Mouse (Mus musculus) G1E-ER4 (cell line): ENCODE measurements around the gene Srebf1. TPM values are rescaled to one million over a fixed set of nuclear protein-coding genes. Genes with fewer than 3 reads are reported as not detected.

ENCODE experiments used
- GATA1 ChIP-seq: IDR thresholded peaks from one replicate; pipeline ENCODE4 v1.8.0; 2012; ENCODE audit warnings: low read length, inconsistent platforms
- polyA plus RNA-seq: library from polyadenylated mRNA; stranded (reverse); fragments of >175 nt; gene quantifications from 2 replicates; pipeline ENCODE4 v1.2.3, GENCODE M21; 2012

Gene Srebf1
- polyA plus RNA-seq, 1 experiment: 421 TPM

DNA sequence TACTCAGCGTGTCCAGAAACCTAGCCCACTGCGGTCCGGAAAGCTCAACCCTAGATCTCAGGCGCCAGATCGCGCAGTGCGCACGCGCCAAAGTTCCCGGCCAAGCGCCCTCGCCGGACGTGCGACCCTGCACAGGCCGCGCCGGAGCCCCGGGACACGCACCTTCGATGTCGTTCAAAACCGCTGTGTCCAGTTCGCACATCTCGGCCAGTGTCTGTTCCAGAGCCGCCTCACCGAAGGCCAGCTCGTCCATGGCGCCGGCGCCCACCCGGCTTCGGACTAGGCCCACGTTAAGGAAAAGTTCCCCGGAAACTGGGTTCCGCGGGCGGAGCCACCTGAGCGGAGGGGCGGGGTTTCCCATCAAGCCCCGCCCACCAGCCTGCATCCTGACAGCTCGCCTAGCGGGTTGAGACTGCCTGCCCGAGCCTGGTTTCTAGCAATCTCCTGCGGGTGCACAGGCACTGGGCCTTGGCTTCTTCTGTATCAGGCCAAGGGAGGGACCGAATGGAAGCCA, 2.0 kb downstream of the Srebf1 start:
- TF ChIP-seq GATA1: no peak

DNA sequence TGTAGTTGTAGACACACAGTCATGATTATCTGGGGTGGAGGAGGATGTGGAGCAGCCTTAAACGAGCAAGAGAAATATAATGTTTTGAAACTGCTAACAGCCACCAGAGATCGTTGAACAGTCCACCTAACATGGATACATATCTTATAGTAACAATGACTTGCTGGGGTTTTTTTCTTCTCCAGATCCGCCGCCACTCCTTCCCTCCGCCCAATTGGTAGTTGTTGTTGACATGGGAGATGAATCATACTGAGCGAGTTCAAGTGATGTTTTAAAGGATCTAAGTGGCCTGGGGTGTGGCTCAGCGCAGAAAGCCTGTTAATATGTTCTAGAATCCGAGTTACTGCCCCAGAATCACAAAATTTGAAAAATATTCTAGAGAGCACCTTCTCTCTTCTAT, 2.8 kb downstream of the Srebf1 start:
- no peak for TF ChIP-seq GATA1

DNA sequence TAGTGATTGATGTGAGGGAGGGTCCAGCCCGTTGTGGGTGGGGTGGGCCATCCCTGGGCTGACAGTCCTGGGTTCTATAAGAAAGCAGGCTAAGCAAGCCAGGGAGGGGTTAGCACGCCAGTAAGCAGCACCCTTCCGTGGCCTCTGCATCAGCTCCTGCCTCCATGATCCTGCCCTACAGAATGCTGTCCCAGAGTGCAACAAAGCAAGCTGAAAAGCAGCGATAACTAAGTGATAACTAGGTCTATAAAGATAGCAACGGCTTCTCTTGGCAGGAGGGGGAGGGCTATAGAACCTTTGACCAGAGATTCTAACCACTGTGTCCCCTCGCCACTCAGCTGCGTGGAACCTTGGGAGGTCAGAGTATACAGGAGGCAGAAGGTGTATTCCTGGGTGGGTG, 4.9 kb downstream of the Srebf1 start:
- TF ChIP-seq GATA1: no peak

DNA sequence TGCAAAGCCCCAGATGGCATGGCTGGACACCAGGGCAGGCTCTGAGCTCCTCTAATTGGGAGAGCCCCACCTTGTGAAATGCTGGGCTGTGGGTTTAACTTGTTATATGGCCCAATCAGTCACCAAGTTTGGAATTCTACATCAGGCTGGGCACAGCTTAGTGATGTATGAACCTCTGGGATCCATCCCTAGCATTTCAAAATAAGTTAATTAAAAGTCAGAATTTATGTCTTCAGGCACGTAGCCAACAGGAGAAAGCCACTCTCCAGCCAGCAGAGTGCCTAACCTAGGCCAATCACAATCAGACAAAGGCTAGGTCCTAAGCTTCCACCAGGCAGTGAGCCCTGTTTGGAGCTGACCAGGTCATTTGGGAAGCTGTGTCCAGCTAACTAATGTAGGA, 5.7 kb downstream of the Srebf1 start:
- TF ChIP-seq GATA1: no peak

DNA sequence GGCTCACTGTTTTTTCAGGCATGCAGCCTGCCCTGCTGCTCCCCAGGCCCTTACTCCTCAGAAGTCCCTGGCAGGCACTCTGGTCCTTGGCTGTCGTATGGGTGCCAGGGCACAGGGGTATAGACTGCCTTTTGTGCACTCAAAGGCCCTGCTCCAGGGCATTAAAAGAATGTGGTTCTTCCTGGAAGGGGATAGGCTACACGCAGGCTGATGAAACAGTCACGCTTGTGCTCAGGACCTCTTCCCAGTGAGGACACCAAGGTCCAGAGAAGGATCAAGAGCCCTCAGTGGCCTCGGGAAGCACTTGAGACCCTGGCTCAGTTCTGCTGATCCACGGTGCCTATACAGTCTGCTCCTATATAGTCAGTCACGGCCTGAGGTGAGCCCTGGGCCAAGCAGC, 9.1 kb downstream of the Srebf1 start:
- TF ChIP-seq GATA1: no peak

DNA sequence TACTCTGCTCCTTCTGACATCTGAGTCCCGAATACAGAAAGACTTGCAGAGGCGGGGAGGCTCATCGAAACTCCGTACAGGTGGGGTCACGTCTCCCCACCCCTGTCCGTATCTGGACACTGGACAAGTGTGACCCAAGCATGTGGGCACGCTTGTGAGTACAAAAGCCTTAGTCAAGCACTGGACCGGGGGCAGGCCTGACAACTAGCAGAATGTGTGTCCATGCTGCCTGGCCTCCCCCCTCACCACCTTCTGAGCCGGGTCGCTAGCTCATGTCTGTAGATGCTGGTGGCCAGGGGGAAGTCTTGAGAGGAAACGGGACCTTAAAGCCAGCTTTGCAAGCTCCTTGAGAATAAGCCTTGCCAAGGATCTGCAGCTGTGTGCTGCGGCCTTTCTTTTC, 10.6 kb downstream of the Srebf1 start:
- no peak for TF ChIP-seq GATA1

DNA sequence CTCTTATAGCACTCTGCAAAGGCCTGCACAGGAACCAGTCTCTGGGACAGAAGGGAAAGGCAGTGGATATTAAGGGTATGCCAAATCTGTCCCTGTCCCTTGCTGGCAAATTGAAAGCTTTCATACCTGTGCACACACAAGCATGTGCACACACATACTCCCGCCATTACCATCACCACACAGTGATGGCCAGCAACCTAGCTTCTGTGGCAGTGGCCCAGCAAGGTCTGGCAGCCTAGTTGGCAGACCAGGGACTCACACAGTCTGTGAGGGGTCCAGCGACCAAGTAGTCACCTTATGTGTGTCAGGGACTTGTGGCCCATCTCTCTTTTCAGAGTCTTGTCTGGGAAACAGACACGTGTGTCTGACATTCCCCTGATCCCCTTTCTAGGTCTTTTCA, 11.2 kb downstream of the Srebf1 start:
- no peak for TF ChIP-seq GATA1

DNA sequence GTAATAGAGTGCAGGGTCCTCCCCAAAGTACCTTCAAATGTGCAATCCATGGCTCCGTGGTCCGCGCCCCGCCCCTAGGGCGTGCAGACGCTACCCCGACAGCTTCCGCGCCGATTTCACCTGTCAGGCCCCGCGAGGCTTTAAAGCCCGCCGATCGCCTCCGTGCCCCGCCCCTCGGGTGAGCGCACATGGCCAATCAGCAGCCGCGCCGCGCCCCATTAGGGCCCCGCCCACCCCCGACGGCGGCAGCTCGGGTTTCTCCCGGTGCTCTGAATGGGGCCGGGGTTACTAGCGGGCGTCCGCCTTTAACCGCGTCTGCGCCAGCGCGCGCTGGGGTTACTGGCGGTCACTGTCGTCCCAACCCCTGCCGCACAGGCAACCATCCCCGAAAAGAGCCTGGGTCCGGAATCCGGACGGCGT, 12.1 kb downstream of the Srebf1 start:
- TF ChIP-seq GATA1: no peak

DNA sequence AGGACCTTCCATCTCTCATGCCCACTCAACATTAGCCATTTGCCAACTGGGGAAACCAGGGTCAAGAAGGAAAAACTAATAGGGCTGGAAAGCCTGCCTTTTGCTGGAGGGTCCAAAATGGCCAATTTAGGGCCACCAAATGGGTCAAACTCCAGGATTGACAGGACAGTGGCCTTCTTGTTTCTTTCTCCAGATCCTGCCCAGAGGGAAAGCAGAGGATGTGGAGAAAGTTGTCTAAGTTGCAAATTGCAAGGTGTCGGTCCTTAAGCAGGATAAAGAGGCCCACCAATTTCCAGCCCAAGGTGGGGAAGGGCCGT, 12.5 kb downstream of the Srebf1 start:
- no peak for TF ChIP-seq GATA1

DNA sequence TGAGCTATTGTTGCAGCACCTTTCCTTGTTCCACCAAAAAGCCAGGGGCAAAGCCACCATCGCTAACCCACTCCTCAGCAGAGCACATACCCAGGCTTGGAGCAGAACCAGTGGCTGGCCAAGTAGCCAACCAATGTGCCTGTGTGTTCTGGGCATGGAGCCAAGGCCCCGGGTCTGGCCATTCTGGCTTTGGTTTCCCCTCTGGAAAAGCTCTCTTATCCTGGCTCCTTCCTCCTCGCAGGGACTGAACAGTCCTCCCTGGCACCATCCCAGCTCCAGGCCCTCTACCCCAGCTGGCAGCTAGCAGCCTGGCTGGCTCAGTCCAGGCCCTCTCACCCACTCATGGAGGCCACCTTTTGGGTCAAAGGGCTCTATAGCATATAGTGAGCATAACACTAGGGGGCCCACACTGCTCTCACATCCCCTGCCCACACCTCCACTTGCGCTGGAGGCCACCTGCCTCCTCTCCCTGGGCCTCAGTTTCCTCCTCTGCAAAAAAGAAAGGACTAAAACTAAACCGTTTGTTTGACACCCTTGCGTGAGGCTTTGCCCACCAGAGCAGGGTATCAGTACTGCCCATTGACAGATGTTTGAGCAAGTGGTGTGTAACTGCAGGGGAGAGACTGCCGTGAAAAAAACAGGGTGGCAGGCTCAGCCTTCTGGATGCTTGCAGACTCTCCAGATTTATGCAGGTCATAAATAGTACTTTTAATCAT, 13.0 kb downstream of the Srebf1 start:
- no peak for TF ChIP-seq GATA1

DNA sequence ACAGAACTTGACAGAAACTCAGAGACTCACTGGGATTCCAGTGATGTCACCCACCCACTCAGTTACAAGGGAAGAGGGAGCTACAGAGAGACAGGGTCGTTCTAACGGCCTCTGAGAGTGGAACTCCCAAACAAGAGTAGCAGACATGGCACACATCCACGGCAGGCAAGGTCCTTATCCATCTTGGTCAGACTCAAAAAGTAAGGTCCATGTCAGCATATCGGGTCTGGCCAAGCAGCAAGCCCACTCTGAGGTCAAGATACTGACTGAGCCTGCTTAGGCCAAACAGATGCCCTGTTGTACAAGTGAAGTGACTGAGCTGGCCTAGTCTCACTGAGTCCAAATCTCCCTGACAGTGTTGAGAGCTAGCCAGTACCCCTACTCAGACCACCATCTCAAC, 13.7 kb downstream of the Srebf1 start:
- TF ChIP-seq GATA1: no peak

DNA sequence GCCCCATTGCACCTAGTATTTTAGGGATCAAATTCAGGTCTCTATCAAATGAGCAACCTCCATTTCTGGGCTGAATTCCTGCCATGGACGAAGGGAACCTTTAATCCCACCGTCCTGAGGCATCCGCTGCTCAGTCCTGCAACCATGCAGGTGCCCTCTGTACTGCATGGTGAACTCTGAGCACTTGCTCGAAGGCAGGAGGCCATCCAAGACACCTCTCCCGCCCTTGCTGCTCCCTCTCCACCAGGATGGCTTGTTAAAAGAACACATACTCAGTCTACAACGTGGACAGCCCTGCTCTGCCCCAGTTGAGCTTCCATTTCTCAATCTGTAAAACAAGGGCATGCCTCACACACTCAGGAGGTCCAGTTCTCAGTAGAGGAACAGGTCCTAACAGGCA, 14.2 kb downstream of the Srebf1 start:
- no peak for TF ChIP-seq GATA1

DNA sequence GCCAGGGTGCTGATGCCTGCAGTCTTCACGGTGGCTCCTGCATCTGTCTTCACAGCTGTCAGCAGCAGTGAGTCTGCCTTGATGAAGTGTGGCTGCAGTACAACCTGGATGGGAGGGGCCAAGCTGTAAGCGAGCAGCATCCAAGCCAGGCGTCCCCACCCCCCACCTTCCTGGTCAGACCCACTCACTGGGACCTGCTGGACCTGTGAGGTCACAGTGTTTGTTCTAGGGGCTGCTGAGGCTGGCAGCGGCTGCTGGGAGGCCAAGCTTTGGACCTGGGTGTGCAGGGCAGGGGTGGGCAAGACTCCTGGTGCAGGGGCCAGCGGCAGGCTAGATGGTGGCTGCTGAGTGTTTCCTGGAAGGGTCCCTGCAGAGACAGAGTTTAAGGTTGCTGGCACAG, 16.2 kb downstream of the Srebf1 start:
- no peak for TF ChIP-seq GATA1

DNA sequence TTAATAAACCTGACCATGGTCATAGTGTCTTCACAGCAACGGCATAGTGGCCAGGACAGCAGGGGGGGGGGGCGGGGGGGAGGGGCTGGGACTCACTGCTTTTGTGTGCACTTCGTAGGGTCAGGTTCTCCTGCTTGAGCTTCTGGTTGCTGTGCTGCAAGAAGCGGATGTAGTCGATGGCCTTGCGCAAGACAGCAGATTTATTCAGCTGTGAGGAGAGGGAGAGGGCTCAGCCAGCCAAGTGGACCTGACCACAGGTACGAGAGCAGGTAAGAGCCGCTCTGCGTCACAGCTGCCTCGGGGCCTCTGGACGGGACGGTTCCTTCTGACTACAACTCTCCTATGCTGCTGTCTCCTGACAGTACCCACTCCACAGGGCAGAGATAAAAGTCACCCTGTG, 17.4 kb downstream of the Srebf1 start:
- TF ChIP-seq GATA1: no peak

DNA sequence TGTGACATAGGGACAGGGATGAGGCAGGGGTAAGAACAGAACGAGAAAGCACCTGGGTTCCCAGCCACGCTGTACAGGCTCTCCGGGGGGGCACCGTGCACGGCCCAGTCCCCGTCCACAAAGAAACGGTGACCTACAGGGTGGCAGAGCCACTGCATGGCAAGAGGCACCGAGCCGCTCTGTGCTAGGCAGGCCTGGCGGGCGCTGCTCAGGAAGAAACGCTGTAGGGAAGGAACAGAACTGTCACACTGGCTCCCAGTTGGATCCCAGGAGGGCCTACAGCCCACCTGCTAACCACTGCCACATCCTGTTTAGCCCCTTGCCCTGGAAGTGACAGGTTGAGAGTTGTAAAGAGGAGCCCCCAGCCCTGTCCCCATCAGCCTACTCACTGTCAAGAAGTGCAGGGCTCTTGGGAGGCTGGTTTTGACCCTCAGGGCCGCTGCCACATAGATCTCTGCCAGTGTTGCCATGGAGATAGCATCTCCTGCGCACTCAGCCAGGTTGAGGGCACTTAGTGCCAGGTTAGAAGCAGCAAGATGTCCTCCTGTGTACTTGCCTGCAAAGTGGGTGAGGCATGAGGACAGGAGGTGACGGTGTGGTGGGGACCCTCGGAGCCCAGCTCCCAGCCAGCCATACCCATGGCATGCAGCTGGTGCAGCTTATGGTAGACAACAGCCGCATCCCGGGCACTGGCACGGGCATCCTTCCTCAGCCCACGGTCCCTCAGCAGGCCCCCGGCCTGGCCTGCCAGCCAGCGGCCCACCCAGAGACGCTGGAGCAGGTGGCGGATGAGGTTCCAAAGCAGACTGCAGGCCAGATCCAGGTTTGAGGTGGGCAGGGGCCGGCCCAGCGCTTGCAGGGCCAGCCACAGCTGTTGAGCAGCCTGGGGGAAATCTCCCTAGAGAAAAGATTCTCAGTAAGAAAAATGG, 19.4 kb downstream of the Srebf1 start:
- no peak for TF ChIP-seq GATA1

DNA sequence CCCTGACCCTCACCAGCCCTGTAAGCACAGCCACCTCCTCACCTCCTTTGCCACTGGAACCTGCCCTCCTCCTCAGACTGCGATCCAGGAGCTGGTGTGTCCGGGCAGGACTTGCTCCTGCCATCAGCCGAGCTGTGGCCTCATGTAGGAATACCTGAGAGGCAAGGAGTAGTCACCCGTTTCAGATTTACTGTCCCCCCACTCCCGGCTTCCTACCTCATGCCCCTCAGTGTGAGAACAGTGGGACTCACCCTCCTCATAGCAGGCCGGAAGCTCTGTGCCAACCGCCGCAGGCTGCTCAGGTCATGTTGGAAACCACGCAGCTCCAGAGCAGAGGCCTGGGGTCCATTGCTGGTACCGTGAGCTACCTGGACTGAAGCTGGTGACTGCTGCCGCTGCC, 22.0 kb downstream of the Srebf1 start:
- TF ChIP-seq GATA1: no peak

DNA sequence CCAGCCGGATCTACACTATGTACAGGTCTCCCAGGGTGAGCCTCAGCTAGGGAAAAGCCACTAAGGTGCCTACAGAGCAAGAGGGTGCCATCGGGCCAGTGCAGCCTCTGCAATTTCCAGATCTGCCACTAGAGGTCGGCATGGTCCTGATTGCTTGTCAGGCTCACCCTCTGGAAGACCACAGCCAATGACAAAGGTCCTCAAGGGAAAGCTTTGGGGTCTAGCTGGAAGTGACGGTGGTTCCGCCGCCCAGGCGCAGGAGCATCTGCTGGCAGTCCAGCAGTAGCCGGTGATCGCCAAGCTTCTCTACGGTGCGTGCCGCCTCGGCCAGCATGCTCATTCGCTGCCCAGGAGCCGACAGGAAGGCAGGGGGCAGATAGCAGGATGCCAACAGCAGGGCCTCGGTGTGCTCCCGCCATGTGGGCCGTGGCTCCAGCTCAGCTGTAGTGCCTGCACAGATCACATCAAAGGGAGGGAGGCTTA, 22.6 kb downstream of the Srebf1 start:
- no peak for TF ChIP-seq GATA1

DNA sequence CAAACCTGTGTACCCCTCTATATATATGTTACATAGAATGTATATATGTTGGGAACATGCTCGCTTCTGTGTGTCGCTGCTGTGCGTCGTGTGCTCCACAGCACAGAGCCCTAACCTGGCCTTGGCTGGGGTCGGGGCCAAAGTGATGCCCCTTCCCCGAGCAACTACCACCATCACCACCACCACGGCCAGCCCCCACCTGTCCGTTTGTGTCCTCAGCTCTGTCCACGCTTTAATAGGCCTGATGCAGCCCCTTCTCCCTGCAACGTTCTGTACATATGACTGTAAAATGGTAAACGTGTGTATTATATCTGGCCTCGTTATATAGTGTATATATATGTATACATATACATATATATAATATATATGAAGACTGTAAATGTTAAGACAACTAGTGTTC, 23.7 kb downstream of the Srebf1 start:
- TF ChIP-seq GATA1: no peak
